Mouse (Mus musculus) heart, postnatal 10 days (tissue): ENCODE results near the gene Fam76a. TPM values are rescaled to one million over a fixed set of nuclear protein-coding genes. Genes with fewer than 3 reads are reported as not detected.

ENCODE experiments used
- DNase-seq, 2 experiments: peaks; one replicate each; pipeline ENCODE4 v3.0.0; 2021
- intact Hi-C: fragments of 180-260 bp; cut with DNase I; formaldehyde crosslinking; loops from one replicate; pipeline ENCODE4 v1.15.1; 2025
- total RNA-seq, 2 experiments: library from RNA; stranded (reverse); gene quantifications; 2 replicates each; pipeline ENCODE4 v1.2.3; 2021

Fam76a gene
- 10 to 100 TPM; 40.7 to 43.5 TPM for total RNA-seq

GRCm38 (mm10) chr4:132922558-132923008, at the start of gene Fam76a:
TSS of gene Fam76a (minus strand) at chr4:132922558.
- intact Hi-C loops, result loop anchor here (5.0 kb wide), 2 partner anchors 80 to 155 kb away; partner anchors contain the start of genes Ppp1r8 and Rpa2
- peak; percentile 100 for DNase-seq

- DNase-seq, result no peak
- intact Hi-C loops, result no loop called here
Measured at GRCm38 (mm10) chr4:132972101-132972500, 49.7 kb upstream of the Fam76a start.

- intact Hi-C loops, result no loop called here
- no peak for DNase-seq
Measured at GRCm38 (mm10) chr4:132971601-132972000, 49.2 kb upstream of the Fam76a start.

DNA sequence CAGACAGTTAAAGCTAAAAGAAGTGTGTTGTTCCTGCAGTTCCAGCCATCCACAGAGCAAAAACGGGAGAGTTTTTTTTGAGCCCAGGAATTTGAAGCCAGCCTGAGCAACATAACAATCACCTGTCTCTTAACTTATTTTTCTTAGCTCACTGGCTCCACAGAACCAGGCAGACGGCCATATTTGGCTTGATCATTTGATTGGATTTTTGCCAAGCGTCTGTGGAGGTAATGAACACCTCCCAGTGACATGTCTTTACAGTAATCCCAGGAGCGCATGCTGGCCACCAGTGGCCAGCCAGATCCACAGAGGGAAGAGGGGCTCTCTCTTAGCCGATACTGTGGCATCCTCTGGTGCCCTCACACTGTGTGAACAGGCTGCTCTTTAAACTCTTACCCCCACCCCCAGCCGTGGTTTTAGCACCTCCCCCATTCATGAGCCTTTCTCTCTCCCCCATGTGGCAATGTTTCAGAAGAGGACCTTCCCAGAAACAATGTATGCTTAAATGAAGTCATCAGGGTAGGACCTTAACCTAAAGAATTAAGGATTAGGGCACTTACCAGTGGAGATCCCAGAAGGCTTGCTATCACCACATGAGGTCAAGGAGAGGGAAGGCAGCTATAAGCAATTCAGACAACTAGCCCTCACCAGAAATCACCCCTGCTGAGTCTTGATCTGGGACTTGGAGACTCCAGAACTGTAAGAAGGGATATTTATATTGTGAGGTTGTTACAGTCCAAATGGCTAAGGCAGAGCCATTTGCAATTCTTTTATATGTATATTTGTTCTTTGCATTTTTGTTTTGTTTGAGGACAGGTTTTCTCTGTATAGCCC, 46.0 kb upstream of the Fam76a start:
- intact Hi-C loops, result no loop called here
- DNase-seq, result no peak

GRCm38 (mm10) chr4:132964473-132964872, 42.1 kb upstream of the Fam76a start:
- intact Hi-C loops, result no loop called here
- no peak for DNase-seq

GRCm38 (mm10) chr4:132964064-132964463, 41.7 kb upstream of the Fam76a start:
- intact Hi-C loops, result no loop called here
- no peak for DNase-seq

DNA sequence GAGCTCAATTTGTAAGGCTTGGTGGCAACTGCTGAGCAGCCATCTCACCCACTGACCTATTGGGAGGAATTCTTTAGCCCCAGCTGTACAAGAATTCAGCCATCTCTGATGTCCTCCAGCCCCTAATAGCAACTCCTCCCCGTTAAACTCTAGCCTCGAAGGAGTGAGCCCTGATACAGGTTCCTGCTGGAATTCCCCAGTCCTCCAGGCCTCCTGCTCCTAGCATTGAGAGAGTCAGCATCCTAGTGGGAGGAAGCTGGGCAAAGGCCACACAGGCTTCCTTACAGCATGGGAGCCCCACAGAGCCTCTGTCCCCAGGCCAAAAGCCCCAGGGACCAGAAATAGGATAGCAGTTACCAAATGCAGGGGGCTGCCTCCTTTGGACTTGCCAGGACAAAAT, 41.1 kb upstream of the Fam76a start:
- intact Hi-C loops, result no loop called here
- no peak for DNase-seq

- intact Hi-C loops, result no loop called here
- no peak for DNase-seq
Measured at GRCm38 (mm10) chr4:132962628-132963027, 40.3 kb upstream of the Fam76a start.

GRCm38 (mm10) chr4:132961866-132962265, 39.5 kb upstream of the Fam76a start:
- no peak for DNase-seq
- intact Hi-C loops, result no loop called here

- intact Hi-C loops, result no loop called here
- DNase-seq, result peak; percentile 79 to 82
Measured at GRCm38 (mm10) chr4:132960864-132961639, 38.7 kb upstream of the Fam76a start.

DNA sequence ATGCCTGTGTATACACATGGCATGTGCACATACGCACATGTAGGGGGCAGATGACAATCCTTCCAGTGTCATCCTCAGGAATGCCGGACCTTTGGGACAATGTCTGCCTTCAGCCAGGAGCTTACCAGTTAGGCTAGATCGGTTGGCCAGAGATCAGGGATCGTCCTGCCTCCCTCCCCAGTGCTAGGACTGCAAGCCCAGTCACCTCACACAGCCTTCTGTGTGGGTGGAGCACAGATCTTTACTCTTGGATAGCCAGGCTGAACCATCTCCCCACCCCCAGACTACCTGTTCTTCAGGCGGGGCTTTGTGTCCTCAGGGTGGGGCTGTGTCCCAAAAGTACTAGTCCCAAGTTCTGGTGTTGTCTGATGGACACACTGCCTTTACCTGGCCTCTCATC, 38.0 kb upstream of the Fam76a start:
- intact Hi-C loops, result no loop called here
- DNase-seq, result peak in 1 of 2 experiments; percentile 40

DNA sequence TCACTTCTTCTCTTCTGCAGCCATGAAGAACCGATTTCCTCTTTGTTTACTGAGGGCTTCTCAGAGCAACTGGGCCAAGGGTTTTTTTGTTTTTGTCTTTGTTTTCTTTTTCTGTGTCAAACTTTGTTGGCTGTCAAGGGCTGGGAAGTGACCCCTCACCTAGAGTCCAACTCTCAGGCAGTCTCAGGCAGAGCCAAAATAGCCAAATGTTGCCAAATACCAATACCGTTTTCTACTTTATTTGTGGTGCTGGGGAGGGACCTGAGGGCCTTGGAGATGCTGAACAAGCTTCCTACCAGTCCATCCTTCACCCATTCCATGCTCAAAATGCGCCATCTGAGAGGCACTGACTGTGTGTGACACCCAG, 37.3 kb upstream of the Fam76a start:
- intact Hi-C loops, result no loop called here
- no peak for DNase-seq

DNA sequence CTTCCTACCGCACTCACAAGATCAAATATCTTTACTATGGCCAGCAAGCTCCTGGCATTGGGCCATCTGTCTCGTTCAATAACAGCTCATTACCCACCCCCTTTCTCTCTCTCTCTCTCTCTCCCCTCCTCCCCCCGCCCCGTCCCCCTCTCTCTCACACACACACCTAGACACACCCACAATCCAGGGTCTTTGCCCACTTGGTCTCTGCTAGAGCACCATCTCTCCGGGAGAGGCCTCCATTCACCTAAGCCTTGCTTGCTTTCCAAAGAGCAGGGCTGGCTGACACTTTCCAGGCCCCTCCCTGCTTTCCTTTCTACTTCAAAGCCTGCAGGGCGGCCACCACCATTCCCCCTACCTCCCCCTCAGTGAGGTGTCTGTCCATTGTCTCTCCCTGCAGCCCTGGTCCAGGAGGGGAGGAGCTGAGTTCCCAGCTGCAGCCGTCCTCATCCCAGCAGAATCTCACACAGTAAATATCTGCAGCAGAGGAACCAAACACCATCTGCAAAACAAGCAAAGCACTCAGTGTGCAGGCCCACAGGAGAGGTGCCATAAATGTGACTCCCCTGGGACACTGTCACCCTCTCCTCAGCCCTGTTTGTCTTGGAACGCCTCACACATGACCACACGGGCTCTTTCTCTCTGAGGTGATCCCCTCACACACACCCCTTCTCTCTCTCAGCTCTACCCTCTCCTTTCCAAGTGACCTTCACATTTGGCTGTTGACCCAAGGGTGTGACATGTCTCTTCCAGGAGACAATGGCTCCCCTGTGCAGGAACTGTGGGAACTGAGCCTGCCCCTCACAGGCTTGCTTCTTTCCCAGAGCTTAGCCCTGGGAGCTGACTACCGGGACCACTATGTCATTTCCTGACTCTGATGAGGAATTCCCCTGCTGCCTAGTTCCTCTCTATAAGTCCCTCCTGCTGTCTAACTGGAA, 36.7 kb upstream of the Fam76a start:
- intact Hi-C loops, result no loop called here
- peak; percentile 73 to 76 for DNase-seq

DNA sequence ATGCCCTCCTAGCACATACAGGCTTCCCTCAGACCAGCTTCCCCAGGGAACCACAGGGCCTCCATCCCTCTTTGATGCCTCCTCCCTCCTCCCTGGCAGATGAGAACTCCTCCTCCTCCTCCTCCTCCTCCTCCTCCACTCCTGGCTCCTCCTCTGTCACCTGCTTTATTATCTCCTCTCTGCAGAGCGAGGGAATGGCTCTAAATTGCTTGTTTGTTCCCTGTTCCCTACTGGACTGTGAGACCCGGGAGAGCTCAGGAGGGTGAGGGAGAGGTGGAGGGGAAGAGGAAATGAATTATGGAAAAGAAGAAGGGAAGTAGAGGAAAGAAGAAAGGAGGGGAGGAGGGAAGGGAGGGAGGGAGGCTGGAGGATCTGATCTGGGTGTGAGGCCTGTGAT, 33.0 kb upstream of the Fam76a start:
- intact Hi-C loops, result no loop called here
- DNase-seq, result no peak

DNA sequence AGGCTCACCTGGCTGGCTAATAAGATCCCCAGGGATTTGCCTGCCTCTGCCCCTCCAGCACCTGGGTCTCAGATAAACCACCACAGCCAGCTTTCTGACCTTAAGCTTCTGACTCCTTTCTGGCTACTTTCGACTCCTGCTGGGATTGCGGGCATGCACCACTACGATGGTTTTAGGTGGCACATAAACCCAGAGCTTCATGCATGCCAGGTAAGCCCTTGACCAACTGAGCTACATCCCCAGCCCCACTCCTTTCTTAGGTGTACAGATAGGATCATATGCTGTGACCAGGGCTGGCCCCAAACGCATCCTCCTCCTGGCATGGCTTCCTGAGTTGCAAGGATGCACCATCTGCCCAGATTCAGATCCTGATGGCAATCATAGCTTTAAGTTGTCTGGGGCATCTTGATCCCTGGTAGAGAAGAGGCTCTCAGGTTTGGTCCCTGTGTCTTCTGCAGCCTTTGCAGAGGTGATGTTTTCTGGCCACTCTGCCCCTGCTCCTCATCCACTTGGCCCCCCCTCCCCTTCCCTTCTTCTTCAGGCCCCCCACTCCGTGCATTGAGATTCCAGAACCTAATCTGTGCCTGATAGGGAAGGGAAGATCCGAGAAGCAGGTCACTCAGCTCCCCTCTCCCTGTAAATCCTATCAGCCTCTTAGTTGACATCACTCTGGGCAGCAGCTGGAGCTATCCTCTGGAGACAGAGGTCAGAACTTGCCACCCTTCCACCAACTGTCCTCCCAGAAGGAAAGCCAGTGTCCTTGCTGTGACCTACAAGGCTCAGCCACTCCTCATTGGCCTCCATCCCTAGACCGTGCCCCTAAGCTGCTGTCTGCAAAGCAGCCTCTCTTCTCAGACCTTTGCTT, 32.4 kb upstream of the Fam76a start:
- intact Hi-C loops, result no loop called here
- no peak for DNase-seq

DNA sequence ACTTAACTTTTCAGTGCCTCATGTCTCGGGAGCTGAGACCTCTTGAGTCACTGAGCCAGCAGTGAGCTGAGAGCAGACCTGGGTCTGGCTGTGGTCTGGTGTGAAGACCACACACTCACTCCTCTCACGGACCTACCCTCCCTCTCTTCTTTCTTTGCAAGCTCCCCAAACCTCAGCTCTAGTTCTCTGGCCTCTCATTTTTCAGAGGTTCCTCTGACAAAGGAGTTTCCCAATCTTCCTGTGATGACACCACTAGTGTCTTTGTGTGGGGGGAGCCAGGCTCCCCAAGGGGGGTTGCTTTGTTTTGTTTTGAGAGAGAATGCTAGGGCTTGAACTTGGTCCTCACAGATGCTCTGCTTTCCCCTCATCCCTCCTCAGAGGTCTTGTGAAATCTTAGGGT, 28.6 kb upstream of the Fam76a start:
- intact Hi-C loops, result no loop called here
- no peak for DNase-seq

DNA sequence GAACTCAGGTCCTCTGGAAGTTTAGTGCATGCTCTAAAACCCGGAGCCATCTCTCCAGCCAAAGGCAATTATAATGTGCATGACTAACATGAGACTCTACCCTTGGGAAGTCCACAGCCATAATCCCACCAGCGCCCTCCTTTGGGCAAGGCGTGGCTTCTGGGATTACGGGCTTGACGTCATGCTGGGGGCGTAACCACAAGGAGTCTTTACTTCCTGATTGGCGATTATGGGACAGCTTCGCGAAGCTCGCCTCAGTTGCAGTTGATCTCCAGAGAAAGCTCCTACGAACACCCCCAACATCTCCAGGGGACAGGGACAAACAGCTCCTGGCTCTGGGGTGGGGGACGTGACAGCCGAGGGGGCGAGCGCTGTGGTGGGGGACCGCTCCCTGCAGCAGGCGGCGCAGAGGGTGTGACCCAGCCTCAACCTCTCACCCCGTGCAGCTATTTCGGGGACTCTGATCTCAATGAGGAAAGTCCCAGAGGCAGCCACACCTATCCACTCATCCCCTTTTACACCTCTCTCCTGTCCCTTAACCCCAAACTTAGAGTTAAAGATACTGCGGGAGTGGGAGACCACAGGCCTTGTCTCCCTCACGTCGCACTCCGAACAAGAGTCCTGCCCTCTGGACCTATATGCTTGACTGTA, 27.6 kb upstream of the Fam76a start:
- no peak for DNase-seq
- intact Hi-C loops, result loop anchor here (5.0 kb wide), 3 partner anchors 107 to 347 kb away; partner anchors contain the start of genes Cd164l2 and Gpr3

DNA sequence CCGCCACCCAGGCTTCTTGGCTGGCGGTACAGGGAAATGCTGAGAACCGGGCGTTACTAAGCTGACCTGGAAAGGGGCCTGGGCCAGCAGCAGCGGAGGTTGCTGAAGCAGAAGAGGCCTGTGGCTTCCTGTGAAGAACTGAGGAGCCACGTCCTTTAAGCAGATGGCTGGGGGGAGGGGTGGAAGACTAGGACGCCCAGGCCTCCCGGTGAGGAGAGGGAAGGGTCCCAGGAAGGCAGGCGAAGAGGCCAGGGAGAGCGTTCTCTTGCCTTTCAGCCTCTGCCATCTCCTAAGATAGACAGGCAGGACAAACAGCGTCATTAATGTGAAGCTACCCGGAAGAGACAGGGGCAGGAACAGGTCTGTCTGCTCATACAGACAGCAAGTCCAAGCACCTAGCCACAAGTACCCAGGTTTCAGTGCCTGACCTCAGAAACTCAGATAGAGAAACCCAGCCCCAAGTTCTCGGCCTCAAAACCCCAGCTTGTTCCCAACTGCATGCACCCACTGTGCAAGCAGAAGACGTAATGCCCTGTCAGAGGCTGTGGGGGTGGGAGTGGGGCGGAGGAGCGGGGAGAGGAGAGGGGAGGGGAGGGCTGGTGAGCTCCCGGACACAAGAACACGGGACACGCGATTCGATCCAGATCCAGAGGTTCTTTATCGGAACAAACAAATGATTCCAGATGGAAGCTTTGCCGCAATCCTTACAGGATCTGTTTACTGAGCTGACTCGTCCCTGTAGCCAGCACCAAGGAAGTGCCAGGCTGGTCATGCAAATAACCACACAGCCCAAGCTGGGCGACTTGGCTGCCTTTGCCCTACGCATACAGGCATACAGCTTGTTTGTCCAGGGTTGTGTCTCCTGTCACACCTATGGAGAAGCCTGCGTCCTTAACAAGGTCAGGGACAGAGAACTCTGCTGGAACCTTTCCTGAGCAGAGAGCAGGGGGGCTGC, 24.0 kb upstream of the Fam76a start:
- DNase-seq, result peak; percentile 69 to 74

More for the DNA sequence above, 24.0 kb upstream of the Fam76a start:
- intact Hi-C loops, result loop anchor here (5.0 kb wide), 3 partner anchors 111 to 351 kb away; partner anchors contain the start of genes Cd164l2 and Gpr3
